Mouse (Mus musculus) thymus, postnatal 36 days (tissue): ENCODE measurements around the gene Bcl2a1d.
A peak's percentile ranks its signal among the peaks of the same experiment; 100 is the strongest.
"Not testable (repeated sequence)": the region's sequence is repeated elsewhere in the genome, so short reads cannot be mapped to it uniquely, and the experiment has no call there.

ENCODE experiments used
- DNase-seq, 2 experiments: peaks; one replicate each; pipeline ENCODE4 v3.0.0; 2022; ENCODE audit warnings: mixed read lengths in 2 of 2

Bcl2a1d gene

DNA sequence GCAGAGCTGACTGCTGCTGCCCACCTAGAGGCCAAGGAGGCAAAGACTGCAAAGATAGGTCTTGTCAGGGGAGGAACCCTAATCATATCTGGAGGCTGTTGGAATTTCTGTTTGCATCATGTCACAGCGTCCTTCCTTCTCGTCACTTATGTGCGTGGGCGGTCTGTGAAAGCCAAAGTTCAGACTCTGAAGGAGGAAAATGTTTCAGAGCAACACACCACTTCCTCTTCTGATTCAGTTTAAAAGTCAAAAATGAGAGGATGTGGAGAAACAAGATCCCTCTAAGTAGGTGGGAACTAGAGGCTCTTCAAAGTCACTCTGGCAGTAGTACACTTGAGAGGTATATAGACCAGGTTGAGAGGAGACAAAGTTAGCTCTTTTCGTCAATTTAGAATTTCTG is at the start of gene Bcl2a1d:
Gene Bcl2a1d, minus strand, starts transcription at position 187 of the 400 bp plus-strand sequence.
- peak; percentile 15 to 32 for DNase-seq

DNA sequence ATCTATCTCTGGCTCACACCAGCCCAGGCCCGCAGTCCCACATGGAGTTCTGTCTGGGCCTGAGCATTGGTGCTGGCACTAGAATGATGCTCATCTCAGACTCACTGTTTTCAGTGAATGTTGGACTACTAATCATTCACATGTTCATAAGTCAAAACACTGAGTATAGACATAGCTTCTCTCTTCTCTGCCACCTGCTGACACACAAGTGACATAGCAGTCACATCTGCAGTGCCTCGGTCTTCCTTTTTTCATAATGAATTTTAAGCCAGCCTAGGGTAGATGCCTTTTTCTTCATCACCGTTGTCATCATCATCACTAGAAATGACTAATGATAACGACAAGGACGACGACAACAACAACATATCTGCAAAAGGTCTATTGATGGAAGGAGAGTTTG is 38.5 kb upstream of the Bcl2a1d start:
- not testable (repeated sequence) for DNase-seq

DNA sequence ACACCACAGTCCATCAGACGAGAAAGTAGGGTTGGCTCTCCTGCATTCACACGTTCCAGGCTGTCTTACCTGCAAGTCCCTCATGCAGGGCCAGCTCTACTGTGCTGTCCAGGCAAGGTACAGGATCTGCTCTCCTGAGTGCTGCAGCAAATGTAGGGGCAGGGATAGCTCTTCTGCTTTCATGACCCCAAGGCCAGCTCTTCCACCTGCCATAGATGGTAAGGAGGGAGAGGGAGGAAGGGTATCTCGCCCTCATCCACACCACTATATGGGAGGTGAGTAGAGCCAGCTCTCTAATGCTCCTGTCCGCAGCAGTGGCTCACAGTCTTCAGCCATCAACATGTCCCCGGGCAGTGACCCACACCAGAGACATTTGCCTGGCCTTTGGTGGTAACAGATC is 37.8 kb upstream of the Bcl2a1d start:
- DNase-seq = not testable (repeated sequence)

DNA sequence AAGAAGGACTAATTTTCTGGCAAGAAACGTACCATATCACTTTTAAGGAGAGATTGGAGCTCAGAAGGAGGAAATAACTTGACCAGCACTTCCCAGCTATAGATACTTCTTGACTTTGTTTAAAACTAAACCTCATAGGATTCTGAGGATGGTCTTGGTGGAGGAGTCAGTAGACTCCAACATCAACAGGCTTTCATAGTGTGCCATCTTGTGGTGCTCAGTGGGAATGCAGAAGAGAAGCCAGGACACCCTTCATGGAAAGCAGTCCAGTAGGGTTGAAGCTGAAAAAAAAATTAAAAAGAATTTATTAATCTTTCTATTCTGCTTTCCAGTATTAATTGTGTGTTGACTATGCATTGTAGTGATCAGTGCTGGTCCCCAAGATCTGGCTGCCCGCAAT is 15.0 kb upstream of the Bcl2a1d start:
- peak; percentile 25 to 27 for DNase-seq

DNA sequence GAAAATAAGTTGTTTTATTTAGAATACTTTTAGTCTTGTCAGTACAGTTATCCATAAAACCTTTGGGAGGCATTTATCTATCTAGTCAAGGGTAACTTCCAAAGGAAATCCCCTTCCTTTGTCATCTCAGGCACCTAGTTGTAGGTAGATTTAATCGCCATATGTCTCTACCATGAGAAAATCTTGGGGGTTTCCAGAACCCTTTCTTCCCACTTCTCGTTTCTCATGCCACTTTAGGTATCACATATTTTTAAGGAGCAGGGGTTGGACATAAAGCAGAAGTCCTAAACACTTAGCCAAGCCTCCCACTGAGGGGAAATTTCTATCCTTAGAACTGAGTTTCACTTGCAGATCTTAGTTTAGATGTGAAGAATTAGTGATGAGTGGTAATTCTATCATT is 14.3 kb upstream of the Bcl2a1d start:
- DNase-seq = not testable (repeated sequence)

DNA sequence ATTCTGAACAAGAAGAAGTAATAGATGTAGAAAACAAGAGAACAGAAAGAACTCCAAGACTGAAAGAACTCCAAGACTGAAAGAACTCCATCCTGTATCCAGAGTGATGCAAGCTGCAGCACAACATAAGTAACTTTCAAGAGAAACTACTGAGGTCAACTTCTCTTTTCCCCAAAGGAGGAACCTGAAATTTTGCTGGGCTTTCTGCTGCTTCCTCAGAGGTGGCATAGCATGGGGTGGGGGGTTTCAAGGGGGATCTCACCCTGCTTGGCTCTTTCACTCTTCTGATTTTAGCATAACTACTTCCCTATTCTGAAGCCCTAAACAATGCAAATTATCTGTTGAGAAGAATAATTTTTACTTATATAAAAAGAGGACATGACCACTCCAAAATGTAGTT is 3.6 kb upstream of the Bcl2a1d start:
- DNase-seq = not testable (repeated sequence)

DNA sequence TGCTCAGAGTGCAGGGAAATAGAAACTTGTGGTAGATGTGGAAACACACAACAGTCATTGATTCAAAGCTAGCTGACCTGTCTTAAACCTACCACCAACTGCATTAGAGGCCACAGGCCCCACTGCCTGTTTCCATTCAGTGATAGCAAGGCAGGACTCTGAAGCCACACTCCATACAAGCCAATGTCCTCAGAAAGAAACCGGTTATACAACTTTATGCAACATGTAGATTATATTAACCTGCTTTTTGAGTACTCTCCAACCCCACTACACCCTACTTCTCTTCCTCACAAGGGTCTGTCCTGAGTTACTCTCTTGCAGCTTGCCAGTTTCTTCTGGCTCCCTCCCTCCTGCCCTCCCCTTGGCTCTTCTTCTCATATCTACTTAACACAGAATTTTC is 1.5 kb upstream of the Bcl2a1d start:
- not testable (repeated sequence) for DNase-seq

DNA sequence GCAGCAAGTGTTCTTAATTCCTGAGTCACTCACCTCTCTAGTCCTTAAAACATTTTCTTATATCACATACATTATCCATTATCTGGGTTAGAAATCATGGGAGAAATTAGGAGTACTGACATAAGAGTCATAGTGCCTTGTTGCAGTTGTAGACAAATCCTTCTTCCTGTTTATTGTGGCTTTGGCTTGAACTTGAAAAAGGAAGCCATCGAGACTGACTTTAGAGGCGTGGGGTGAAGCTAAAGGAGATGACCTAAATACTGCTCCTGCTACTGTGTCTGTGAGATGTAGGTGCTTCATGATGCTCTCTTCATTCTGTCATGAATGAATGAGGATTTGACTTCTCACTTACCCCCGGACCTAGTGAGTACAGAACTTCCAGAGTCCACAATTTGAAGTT is 620 bp upstream of the Bcl2a1d start:
- not testable (repeated sequence) for DNase-seq

DNA sequence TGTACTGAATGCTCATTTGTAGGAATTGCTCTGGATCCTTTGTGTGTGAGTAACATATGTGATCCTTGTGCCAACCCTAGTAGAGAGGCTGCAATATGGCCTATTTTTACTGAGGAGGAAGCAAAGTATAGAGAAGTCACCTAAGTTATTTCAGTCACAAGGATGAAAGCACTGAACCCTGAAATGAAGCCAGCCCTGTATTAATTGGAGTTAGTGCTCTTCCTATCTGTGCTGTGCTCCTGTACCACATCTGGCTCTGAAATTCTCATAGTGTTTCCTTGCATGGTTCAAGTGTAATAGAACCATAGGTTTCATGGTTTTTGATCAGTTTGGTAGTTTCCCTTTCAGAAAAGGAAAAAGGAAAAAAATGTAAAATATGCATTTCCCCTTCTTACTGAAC is 3.4 kb downstream of the Bcl2a1d start:
- DNase-seq = not testable (repeated sequence)

DNA sequence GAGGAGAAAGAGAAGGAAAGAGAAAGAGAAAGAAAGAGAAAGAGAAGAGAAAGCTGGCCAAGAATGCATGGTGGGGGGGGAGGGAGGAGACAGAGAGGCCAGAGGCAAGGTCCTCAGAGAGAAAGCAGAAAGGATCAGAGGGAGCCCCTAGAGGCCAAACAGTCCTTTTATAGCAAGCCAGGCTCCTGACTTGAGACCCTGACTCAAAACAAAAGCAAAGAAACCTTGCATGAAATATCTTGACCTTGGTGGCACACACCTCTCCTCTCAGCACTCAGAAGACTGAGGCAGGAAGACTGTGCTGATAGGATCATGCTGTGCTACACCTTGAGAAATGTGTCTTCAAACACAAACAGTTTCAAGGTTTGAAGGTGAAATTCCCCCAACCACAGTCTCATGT is 10.1 kb downstream of the Bcl2a1d start:
- not testable (repeated sequence) for DNase-seq

DNA sequence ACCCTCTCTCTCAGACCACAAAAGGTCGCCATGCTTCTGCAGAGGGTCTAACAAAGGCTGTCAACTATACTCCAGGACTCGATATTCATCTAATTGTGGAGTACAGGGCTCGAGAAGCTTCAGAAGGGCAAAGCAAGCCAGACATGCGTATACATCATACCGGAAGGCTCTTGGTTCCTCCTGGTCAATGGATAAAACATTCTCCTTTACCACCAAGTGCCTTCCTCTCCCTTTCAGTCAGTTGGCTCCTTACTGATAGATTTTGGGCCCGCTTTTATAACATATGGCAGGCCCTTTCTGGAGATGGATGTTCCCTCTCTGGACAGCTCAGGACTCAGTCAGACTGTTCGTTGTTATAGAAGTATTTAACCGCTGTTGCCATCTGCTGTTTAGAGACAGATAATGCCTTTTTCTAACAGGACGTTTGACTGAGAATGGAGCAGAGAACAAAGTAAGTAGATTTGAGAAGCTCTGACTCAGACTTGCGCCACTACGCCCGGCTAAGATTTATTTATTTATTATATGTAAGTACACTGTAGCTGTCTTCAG is 11.7 kb downstream of the Bcl2a1d start, which contains the start of gene Mthfsl:
Gene Mthfsl, minus strand, starts transcription at position 308 of the 549 bp plus-strand sequence.
- peak in 1 of 2 experiments; percentile 25 for DNase-seq

DNA sequence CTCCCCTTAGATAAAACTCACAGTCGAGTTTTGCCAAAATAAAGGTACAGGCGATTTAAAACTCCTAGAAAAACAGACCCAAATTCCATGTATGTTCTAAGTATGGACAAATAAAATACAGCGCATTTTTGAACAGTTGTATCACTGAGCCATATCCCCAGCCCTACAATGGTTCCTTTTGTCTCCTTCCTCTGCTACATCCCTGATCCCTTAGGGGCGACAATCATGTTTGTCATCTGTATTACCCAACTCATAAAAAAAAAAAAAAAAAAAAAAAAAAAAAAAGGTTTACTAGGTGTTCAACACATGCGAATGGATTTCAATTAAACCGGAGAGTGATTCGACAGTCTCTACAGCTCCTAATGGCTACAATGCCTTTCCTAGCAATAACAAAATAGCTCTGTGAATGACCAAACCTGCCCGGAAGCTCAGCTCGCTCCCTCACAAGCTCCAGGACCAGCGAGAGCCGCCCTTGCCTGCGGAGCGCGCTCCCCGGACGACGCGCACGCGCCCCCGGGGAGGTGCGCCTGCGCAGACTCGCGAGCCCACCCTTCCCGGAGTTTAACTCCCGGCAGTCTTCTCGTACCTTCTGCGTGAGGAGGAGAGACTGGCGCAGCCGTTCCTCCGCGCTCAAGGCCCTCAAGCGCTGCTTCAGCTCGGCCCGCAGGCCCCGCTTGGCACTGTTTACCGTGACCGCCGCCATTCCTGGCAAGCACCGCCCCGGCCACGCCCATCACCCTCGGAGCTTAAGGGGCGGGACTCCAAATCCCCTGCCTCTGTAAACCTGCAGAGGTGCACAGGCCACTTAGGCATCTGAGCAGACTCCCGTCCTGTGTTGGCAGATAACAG is 12.4 kb downstream of the Bcl2a1d start:
- DNase-seq = peak; percentile 27 to 48

DNA sequence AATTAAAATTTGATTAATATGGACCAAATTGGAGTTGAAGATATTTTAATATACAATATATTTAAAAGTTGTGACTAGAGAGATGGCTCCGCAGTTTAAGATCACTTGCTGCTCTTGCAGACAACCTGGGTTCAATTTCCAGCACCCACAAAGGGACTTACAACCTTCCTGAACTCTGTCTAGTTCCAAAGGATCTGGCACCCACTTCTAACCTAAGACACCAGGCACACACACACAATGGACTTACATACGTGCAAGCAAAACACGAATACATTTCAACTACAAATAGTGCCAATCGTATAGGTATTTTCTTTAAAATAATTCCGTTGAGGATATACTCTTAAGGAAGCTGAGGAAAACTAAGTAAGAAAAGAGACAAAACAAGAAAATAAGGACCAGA is 13.1 kb downstream of the Bcl2a1d start:
- DNase-seq = not testable (repeated sequence)

DNA sequence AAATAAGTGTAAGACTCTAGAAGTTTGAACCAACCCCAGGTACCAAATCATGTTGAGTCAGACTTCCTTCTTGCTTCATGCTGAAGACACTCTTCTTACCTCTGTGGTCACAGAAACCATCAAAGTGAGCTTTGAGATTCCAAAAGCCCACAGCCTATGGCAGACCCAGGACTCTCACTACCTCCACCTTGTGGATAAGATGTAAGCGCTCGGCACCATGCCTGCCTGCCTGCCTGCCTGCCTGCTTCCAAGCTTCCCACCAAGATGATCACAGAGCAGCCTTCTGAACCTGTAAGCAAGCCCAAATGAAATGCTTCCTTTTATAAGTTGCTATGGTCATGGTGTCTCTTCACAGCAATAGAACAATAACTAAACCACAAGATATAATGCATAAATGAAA is 13.6 kb downstream of the Bcl2a1d start:
- peak; percentile 37 to 49 for DNase-seq

DNA sequence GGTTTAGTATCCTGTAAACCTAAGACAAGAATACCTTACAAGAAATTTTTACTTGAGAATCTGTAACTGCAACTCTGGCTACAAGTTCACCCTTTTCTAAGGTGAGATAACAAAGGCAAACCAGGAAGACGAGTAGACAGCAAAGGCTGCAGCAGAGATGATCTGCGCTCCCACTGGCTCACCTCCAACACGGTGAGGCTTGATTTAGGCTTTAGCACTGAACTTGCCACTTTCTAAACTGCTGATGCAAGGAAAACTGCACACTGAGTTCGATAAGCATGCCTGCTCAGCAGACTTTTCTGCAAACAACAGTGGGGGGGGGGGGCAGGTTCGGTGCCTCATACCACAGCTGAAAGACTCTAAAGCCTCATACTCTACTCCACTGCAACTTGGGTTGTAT is 17.2 kb downstream of the Bcl2a1d start:
- not testable (repeated sequence) for DNase-seq

DNA sequence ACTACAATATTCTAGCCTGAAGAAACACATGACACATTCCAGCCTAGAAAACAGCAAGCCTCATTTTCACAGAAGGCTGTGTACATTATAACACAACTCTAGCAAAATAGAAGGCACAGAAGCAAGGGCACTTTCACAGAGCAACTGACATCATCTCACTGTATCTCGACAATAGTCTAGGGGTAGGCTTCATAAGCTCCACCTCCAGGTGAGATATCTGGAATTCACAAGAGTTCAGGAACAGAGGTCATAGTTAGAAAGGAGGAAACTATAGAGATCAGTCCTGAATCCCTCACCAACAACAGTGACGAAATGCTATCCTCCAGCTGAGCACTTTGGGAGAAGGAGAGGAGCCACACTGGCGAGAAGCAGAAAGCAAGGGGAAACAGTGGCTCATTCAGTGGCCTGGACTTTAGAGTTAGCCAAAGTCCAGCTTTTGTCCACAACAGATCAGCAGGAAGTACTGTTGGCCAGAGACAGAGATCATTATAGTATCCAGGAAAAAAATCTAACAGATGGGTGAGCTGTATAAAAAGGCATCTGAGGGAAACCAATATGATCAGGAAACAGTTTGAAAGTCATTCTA is 19.5 kb downstream of the Bcl2a1d start:
- DNase-seq = not testable (repeated sequence)

DNA sequence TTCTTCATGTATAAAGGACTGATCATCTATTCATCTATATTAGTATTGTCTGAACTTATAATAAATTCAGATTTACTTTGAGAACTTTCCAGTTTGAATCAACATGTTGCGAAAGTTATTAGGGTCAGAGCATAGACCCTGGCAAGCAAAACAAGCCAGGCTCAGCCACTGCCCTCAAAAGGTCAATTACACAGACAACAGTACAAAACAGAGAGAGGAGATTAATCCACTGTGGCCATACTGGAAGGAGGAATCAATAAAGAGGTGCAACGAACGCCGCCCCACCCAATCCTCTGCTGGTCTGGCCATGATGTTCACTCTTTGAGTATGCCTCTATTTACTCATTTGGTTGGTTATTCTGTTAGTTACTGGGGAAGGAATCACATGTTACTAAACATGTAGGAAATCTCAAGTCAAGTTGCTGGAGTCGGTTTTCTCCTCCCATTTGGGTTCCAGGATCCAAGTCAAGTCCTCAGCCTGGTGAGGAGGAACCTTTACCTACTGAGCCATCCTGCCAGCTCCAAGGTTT is 20.7 kb downstream of the Bcl2a1d start:
- not testable (repeated sequence) for DNase-seq

DNA sequence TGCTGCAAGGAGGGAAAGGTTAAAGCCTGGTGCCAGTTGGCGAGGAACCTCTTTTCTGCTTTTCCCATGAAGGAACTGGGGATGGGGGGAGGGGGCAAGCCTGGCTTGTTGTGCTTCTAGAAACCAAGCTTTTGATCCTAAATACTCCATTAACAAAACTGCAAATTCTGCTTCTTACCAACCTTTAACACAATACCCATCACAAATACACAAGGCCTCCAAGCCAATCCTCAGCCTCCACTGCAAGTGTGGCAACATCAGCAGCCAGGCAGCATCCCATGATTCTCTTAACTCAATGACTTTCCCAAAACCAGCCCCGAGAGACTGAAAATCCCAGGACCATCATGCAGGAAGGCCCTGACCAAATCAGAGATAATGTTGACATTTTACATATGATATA is 21.3 kb downstream of the Bcl2a1d start:
- DNase-seq = not testable (repeated sequence)

DNA sequence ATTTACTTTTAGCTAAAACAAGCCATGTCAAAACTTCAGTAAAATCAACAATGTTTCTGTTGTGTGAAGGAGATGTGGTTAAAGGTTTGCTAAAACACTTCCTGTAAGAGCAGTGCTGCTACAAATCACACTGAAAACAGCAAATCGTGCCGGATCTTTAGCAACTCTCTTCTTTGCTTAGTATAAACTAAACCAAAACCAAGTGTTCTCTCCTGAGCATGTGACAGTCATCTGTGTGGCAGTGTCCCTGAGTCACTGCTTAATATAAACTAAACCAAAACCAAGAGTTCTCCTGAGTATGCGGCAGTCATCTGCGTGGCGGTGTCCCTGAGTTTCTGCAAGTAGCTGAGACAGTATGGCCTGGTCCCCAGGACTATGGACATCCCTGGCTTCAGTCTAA is 21.9 kb downstream of the Bcl2a1d start:
- DNase-seq = not testable (repeated sequence)

DNA sequence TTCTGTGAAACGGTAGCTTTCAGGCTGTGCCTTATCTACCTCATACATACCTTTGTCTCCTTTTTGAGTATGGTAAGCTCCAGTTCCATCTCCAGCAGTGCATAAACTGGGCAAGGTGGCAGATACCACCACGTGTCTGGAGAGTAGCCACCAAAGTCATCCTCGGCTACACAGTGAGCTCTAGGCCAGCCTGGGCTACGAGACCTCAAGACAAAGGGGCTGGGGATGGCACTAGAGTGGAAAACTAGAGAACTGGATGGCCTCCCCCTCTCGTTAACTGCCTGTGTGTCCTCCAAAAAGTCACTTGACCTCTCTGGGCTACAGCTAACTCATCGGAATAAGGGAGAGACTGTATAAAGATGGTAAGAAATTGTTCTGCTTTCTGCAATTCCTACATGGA is 22.4 kb downstream of the Bcl2a1d start:
- no peak for DNase-seq

DNA sequence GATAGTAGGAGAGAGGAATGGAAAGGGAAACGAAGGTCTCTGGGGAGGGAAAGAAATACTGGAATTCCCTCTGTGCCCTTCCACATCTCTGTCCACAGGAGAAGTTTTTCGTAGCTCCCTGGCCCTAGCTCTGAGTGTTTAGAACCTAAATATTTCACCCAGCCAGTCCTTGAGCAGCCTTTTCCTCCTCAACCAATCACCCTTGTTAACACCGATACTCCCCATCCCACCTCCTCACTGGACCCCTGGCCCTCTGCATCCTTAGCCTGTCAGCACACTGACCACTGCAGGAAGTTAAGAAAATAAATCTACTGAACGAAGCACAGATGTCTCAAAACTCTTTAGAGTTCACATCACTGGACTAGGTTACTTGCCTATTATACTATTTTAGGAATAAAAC is 25.0 kb downstream of the Bcl2a1d start:
- no peak for DNase-seq

DNA sequence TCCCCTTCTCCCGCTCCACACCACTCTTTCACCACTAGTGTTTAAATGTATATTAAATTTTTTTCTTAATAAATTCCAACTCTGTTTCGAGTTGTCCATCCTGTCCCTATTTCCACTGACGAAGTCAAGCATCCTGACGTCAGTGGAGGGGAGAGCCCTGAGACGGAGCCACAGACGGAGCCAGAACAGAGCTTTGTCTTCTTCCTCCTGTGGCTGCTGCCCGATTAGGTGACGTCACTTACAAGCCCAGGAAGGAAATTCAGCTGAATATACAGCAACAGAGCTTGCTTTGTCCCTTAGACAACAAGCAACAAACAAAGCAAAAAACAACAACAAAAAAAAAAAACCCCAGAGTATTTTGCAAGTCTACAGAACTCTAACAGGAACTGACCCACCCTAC is 26.6 kb downstream of the Bcl2a1d start:
- DNase-seq = not testable (repeated sequence)

DNA sequence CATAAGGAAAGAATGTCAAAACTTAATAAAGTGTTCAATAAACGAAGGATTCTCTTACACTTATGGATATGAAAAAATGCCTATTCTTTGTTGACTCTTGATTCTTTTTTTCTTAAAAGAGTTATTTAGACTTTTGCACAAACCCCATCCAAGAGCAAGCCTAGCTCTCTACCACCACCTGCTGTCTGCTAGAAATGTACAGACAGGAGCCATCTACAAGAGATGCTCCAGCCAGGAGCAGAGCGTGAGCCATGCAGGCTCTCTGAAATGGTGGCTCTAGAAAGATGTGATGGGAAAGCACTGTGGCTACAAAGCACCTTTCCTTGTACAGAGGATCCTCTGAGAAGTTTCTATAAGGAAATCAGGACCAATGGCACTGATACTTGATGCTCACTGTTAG is 33.0 kb downstream of the Bcl2a1d start:
- not testable (repeated sequence) for DNase-seq

DNA sequence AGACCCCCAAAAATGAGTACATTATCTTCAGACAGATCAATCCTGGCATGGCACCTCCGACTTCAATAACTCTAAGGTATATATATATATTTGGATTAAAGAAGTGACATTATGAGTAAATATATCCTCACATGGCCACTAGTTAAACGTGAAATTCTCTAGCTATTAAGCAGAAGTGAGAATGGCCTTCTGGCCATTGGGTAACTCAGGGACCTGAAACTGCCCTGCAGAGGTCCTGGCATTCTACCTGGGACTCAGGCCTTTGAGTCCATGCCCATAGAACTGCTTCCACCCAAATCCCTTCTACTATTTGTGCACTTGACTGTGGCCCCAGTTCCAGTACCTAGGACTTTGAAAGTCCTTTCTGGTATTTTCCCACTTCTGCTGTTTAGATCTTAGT is 40.4 kb downstream of the Bcl2a1d start:
- not testable (repeated sequence) for DNase-seq
